Mouse (Mus musculus): ENCODE results near the gene 1700019D03Rik. TPM values are rescaled to one million over a fixed set of nuclear protein-coding genes. Genes with fewer than 3 reads are reported as not detected.

The 1700019D03Rik gene
- polyA plus RNA-seq, 1 experiment from 2014 or later, result 8.4 TPM

DNA sequence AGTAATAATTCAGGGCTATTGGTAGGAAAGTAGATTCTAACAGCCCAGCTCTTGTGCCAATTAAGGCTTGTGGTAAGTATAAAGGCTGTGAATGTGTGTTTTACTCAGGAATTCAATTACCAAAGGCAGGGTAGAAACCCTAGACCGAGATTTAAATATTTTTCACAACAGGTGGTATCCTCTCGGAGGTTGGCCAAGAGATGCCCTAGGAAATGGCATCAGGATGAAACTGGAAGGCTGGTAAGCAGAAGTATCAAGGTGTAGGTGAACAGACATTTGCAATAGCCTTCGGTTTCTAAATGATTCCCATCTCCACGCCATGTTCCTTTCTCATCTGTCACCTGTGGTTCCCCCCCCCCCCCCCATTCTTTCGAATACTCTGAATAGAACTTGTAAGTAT, 4.4 kb downstream of the 1700019D03Rik start:
- no peak overlapping the region for H3K4me2 ChIP-seq (replicated peaks; ENCODE audit: low read depth)
- H3K9me3 ChIP-seq (ENCODE audit: control insufficient read depth, low read length), result no peaks in the 10 kb centered on the region
- H3K27me3 ChIP-seq (ENCODE audit: control insufficient read depth, insufficient read depth, low read length), result no peaks in the 10 kb centered on the region
- no peak overlapping the region for H3K27ac ChIP-seq (replicated peaks)
- ATAC-seq (ENCODE audit: low FRiP score, low TSS enrichment) (no peak), DNase-seq (ENCODE audit: low spot score) (no peak)
- TF ChIP-seq EP300 (optimal IDR thresholded peaks at IDR 0.05) (no peak), CTCF (IDR thresholded peaks at IDR 0.05; ENCODE audit: low read depth) (no peak)
- WGBS, result 74% methylated on average over 5 of the region's 5 CpGs
- H3K4me1 ChIP-seq (replicated peaks; ENCODE audit: control insufficient read depth, insufficient read depth), result no peaks in the 10 kb centered on the region
- no peak overlapping the region for H3K9ac ChIP-seq (ENCODE audit: low read length)
- H3K36me3 ChIP-seq (ENCODE audit: control insufficient read depth, insufficient read depth, low read length), result no peaks in the 10 kb centered on the region
- H3K4me3 ChIP-seq (ENCODE audit: low read depth, low read length), result no peak overlapping the region

GRCm38 (mm10) chr1:53014716-53015115, 5.3 kb downstream of the 1700019D03Rik start:
- DNase-seq (ENCODE audit: low spot score) (no peak), ATAC-seq (ENCODE audit: low FRiP score, low TSS enrichment) (no peak)
- WGBS, result 74% methylated on average over 6 of the region's 6 CpGs
- no peak overlapping the region for H3K27ac ChIP-seq (replicated peaks)
- no peaks in the 10 kb centered on the region for H3K4me1 ChIP-seq (replicated peaks; ENCODE audit: control insufficient read depth, insufficient read depth)
- no peak overlapping the region for H3K4me3 ChIP-seq (ENCODE audit: low read depth, low read length)
- no peak for TF ChIP-seq CTCF (IDR thresholded peaks at IDR 0.05; ENCODE audit: low read depth)
- no peak for TF ChIP-seq EP300 (optimal IDR thresholded peaks at IDR 0.05)
- H3K36me3 ChIP-seq (ENCODE audit: control insufficient read depth, insufficient read depth, low read length), result no peaks in the 10 kb centered on the region
- H3K4me2 ChIP-seq (replicated peaks; ENCODE audit: low read depth), result no peak overlapping the region
- no peaks in the 10 kb centered on the region for H3K27me3 ChIP-seq (ENCODE audit: control insufficient read depth, insufficient read depth, low read length)
- H3K9ac ChIP-seq (ENCODE audit: low read length), result no peak overlapping the region
- H3K9me3 ChIP-seq (ENCODE audit: control insufficient read depth, low read length), result no peaks in the 10 kb centered on the region

GRCm38 (mm10) chr1:52986692-52987091, 33.3 kb downstream of the 1700019D03Rik start:
- ATAC-seq (ENCODE audit: low FRiP score, low TSS enrichment) (no peak), DNase-seq (ENCODE audit: low spot score) (no peak)
- 68% methylated on average over 5 of the region's 5 CpGs for WGBS
- Histone ChIP-seq H3K9ac (ENCODE audit: low read length) (no peak overlapping the region), H3K36me3 (ENCODE audit: control insufficient read depth, insufficient read depth, low read length) (no peaks in the 10 kb centered on the region), H3K4me3 (ENCODE audit: low read depth, low read length) (no peak overlapping the region), H3K27ac (replicated peaks) (no peak overlapping the region), H3K9me3 (ENCODE audit: control insufficient read depth, low read length) (no peaks in the 10 kb centered on the region), H3K4me2 (replicated peaks; ENCODE audit: low read depth) (no peak overlapping the region), H3K4me1 (replicated peaks; ENCODE audit: control insufficient read depth, insufficient read depth) (no peaks in the 10 kb centered on the region), H3K27me3 (ENCODE audit: control insufficient read depth, insufficient read depth, low read length) (no peaks in the 10 kb centered on the region)
- TF ChIP-seq CTCF (IDR thresholded peaks at IDR 0.05; ENCODE audit: low read depth), result no peak
- no peak for TF ChIP-seq EP300 (optimal IDR thresholded peaks at IDR 0.05)

DNA sequence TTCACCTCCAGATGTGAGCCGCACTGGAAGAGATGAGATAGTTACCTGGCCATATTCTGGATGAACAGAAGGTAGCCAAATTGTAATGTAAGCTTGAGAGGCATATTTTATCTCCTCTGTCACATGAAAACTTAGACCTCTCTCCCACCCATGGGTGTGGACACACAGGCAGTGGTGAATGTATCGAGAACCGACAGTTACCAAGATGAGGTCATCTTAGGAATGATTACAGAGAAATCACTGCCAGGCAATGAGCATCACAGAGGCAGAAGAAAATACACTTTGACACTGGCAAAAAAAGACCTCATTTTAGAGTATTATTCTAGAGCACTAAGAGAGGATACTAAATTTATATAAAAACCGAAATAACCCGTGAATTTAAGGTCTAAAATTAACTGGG, 46.8 kb downstream of the 1700019D03Rik start:
- Histone ChIP-seq H3K36me3 (ENCODE audit: control insufficient read depth, insufficient read depth, low read length) (no peaks in the 10 kb centered on the region), H3K4me3 (ENCODE audit: low read depth, low read length) (no peak overlapping the region), H3K4me2 (replicated peaks; ENCODE audit: low read depth) (no peak overlapping the region), H3K27ac (replicated peaks) (no peak overlapping the region), H3K4me1 (replicated peaks; ENCODE audit: control insufficient read depth, insufficient read depth) (no peaks in the 10 kb centered on the region), H3K9ac (ENCODE audit: low read length) (no peak overlapping the region), H3K27me3 (ENCODE audit: control insufficient read depth, insufficient read depth, low read length) (no peaks in the 10 kb centered on the region), H3K9me3 (ENCODE audit: control insufficient read depth, low read length) (no peaks in the 10 kb centered on the region)
- no peak for ATAC-seq (ENCODE audit: low FRiP score, low TSS enrichment)
- no peak for DNase-seq (ENCODE audit: low spot score)
- TF ChIP-seq EP300 (optimal IDR thresholded peaks at IDR 0.05) (no peak), CTCF (IDR thresholded peaks at IDR 0.05; ENCODE audit: low read depth) (no peak)
- WGBS, result 62% methylated on average over 5 of the region's 5 CpGs

DNA sequence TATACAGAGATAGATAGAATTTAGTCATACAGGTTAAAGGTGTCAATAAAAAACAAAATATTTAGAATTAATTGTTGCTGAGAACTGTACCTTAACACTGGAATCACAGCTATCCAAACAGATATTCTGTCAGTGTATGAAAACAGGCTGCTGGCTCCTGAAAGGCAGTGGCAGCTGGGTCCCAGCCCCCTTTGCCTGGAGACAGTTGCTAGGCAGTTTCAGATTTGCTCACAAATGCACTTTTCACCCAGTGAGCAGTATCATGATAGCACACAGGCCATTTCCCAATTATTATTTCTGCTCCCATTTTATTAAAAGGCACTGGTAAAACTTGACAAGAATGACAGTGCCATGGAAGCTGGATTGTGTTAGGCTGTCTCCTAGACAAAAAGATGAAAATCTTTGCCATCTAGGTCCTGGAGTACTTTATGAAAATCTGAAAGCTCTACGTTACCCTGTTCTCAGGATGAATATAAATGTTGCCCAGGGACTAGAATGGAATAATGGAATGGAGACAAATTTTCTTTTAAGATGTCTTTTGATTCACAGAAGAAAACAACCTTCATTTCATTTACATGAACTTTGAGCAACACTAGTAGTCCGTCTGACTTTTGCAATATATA, 48.0 kb downstream of the 1700019D03Rik start:
- Histone ChIP-seq H3K4me3 (ENCODE audit: low read depth, low read length) (no peak overlapping the region), H3K27ac (replicated peaks) (no peak overlapping the region), H3K36me3 (ENCODE audit: control insufficient read depth, insufficient read depth, low read length) (no peaks in the 10 kb centered on the region), H3K4me2 (replicated peaks; ENCODE audit: low read depth) (no peak overlapping the region), H3K4me1 (replicated peaks; ENCODE audit: control insufficient read depth, insufficient read depth) (no peaks in the 10 kb centered on the region), H3K9me3 (ENCODE audit: control insufficient read depth, low read length) (no peaks in the 10 kb centered on the region), H3K27me3 (ENCODE audit: control insufficient read depth, insufficient read depth, low read length) (no peaks in the 10 kb centered on the region), H3K9ac (ENCODE audit: low read length) (no peak overlapping the region)
- WGBS, result 78% methylated on average over 2 of the region's 2 CpGs
- ATAC-seq (ENCODE audit: low FRiP score, low TSS enrichment), result no peak
- no peak for DNase-seq (ENCODE audit: low spot score)
- TF ChIP-seq CTCF (IDR thresholded peaks at IDR 0.05; ENCODE audit: low read depth), result no peak
- TF ChIP-seq EP300 (optimal IDR thresholded peaks at IDR 0.05), result no peak

- Histone ChIP-seq H3K27me3 (ENCODE audit: control insufficient read depth, insufficient read depth, low read length) (no peaks in the 10 kb centered on the region), H3K4me1 (replicated peaks; ENCODE audit: control insufficient read depth, insufficient read depth) (no peaks in the 10 kb centered on the region), H3K9ac (ENCODE audit: low read length) (no peak overlapping the region), H3K4me3 (ENCODE audit: low read depth, low read length) (no peak overlapping the region), H3K36me3 (ENCODE audit: control insufficient read depth, insufficient read depth, low read length) (no peaks in the 10 kb centered on the region), H3K9me3 (ENCODE audit: control insufficient read depth, low read length) (no peaks in the 10 kb centered on the region), H3K4me2 (replicated peaks; ENCODE audit: low read depth) (no peak overlapping the region), H3K27ac (replicated peaks) (no peak overlapping the region)
- no peak for DNase-seq (ENCODE audit: low spot score)
- TF ChIP-seq CTCF (IDR thresholded peaks at IDR 0.05; ENCODE audit: low read depth) (peak; percentile 43), EP300 (optimal IDR thresholded peaks at IDR 0.05) (no peak)
- ATAC-seq (ENCODE audit: low FRiP score, low TSS enrichment), result no peak
- 72% methylated on average over 8 of the region's 8 CpGs for WGBS
These were observed 55.4 kb downstream of the 1700019D03Rik start for GRCm38 (mm10) chr1:52964581-52964980.
